Mouse (Mus musculus): ENCODE measurements at regions not wholly inside any gene's neighbourhood (a gene's known extent, or its start where the extent isn't known, plus 50 kb on each side); places are given as distances from the start of the nearest gene placed in this dataset.
A peak's percentile ranks its signal among the peaks of the same experiment; 100 is the strongest.

- DNase-seq, result no peak
Measured at GRCm38 (mm10) chr14:46514262-46514932, 123.9 kb upstream of the Bmp4 start.

DNA sequence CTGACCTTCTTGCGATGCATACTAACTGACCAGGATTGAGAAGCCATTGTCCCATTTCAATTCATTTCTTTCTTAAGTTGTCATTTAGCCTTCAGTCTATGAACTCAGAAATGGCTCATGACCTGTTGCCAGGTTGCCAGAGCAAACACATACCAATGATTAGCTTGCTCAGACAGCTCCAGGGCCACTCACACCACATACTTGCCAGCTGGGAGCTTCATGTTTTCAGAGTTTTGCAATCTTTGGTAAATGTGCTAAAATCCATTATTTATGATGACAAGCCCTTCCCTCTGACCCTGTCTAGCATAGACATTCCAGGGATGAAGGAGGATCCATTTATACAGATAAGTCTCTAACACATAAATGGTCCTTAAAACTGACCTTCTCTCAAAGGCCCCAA lies 121.6 kb upstream of the Bmp4 start:
- DNase-seq, result no peak

DNA sequence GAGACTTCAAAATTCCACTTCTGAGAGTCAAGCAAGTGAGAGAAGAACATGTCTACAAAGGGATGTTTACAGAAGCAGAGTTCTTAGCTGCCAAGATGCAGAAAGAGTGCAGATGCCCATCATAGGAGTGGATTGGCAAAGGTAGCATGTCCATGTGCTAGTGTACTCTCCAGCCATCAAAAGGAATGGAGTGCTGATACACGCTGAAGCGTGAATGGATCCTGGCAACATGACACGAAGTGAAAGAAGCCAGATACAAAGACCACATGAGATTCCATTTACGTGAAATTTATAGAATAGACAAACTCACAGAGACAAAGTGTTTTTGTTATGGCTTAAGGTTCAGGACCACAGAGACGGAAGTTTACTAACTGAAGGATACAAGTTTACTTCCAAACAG lies 118.4 kb upstream of the Bmp4 start:
- no peak for DNase-seq

DNA sequence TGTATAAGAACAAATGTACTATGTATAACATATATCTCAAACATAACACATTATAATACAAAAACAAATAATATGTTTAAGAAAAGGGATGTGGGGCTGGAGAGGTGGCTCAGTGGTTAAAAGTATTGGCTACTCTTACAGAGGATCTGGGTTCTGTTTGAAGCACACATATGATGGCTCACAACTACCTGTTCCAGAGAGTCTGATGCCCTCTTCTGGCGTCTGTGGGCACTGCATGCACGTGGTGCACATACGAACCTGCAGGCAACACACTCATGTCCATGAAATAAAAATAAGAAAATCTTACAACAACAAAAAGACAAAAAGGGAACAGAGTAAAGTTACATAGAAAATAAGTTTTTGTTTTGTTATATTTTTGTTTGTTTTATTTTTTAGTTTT lies 114.8 kb upstream of the Bmp4 start:
- no peak for DNase-seq

- peak; percentile 22 for DNase-seq
Measured at GRCm38 (mm10) chr14:46491601-46492000, 101.1 kb upstream of the Bmp4 start.

DNA sequence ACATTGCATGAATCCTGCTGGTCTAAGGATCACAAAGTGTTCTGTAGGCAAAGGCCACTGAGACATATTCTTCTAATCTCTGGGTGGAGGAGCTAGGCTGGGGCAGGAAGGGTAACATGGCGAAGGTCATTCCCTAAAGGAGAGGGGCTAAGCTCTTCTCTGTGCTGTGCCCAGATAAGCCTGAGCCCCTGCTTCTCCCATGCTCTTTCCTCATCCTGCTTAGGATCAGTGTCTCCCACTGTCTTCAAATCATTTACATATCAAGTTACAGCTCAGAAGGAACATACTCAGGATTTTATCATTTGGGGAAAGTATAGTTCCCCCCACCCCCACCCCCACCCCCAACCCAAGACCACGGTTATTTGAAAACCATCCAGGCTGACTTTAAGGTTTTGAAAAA lies 100.7 kb upstream of the Bmp4 start:
- no peak for DNase-seq

GRCm38 (mm10) chr14:46487551-46487950 lies 97.1 kb upstream of the Bmp4 start:
- DNase-seq, result no peak

DNA sequence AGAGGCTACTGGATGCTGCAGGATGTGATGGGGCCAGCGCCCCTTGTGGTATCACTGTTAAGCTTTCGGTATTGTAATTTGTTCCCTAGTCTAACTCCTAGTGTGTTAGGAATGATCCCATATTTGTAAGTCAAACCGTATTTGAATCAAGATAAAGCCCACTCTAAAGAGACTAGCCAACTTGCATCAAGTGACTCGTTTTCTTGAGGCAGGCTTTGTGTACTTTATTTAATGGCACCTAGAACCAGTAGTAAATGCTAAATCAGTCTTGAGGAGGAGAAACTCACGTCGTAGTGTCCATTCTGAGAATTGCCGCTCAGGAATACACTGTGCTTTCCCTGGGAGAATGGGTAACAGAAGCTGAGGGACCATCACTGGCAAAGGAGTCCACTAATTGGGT lies 89.9 kb upstream of the Bmp4 start:
- DNase-seq, result no peak

GRCm38 (mm10) chr14:46475945-46476344 lies 85.5 kb upstream of the Bmp4 start:
- no peak for DNase-seq

- peak; percentile 10 for DNase-seq
Measured at GRCm38 (mm10) chr14:46462967-46463366, 72.5 kb upstream of the Bmp4 start.

GRCm38 (mm10) chr14:46461960-46462359 lies 71.5 kb upstream of the Bmp4 start:
- no peak for DNase-seq

- no peak for DNase-seq
Measured at GRCm38 (mm10) chr14:46454500-46454899, 64.0 kb upstream of the Bmp4 start.

DNA sequence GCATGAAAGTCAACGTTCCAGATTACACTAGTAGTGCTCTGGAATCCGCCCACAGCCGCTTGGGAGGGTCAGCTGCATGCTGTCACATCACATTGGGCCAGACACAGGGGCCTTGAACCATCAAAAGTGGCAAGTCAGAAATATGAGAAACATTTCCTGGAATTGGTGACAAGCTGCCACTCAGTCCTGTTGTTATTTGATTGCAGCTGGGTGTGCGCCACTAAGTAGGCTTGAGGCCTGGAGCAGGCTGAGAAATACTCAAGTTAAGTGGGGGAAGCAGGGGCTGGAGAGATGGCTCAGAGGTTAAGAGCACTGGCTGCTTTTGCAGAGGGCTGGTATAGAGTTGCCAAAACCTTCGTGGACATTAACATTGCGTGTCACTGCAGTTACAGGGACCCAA lies 51.2 kb upstream of the Bmp4 start:
- DNase-seq, result no peak

Measured in embryo, embryonic 11 days (tissue).